Mouse (Mus musculus) ES-E14 (cell line): Measurements from ENCODE around the gene Ilk. TPM values are rescaled to one million over a fixed set of nuclear protein-coding genes. Genes with fewer than 3 reads are reported as not detected.

Experiments
- DNase-seq: peaks from one replicate; pipeline ENCODE4 v3.0.0-alpha.2; 2013; ENCODE audit warnings: low read depth, low spot score
- H3K27ac ChIP-seq: 2 replicates; pipeline ENCODE4 v1.5.1; 2012; ENCODE audit warnings: low read depth, mild to moderate bottlenecking, low read length, moderate library complexity, mixed read lengths; ENCODE audit not compliant: poor library complexity, insufficient read depth, severe bottlenecking
- H3K36me3 ChIP-seq: 2 replicates; pipeline ENCODE4 v1.6.1; 2012; ENCODE audit warnings: mild to moderate bottlenecking, low read length, moderate library complexity, mixed read lengths; ENCODE audit not compliant: control insufficient read depth, poor library complexity, insufficient read depth, severe bottlenecking
- H3K4me1 ChIP-seq, 2 experiments: fragments of 150-350 bp in 1 of 2; sonication (generic) in 1 of 2; 2 replicates each; pipeline ENCODE4 v1.6.1; 2012; ENCODE audit warnings: low read length in 2 of 2, mild to moderate bottlenecking in 1 of 2, mixed read lengths in 1 of 2; ENCODE audit not compliant: control insufficient read depth in 2 of 2, insufficient read depth in 2 of 2, poor library complexity in 1 of 2
- H3K4me3 ChIP-seq, 2 experiments: fragments of 150-350 bp in 1 of 2; sonication (generic) in 1 of 2; 2 replicates each; pipeline ENCODE4 v1.5.1; 2012; ENCODE audit warnings: low read length in 2 of 2, low read depth in 1 of 2, mild to moderate bottlenecking in 1 of 2, mixed read lengths in 1 of 2; ENCODE audit not compliant: insufficient read depth in 1 of 2, poor library complexity in 1 of 2, severe bottlenecking in 1 of 2
- H3K9ac ChIP-seq: 2 replicates; pipeline ENCODE4 v1.6.1; 2012; ENCODE audit warnings: low read depth, mild to moderate bottlenecking, low read length, mixed read lengths; ENCODE audit not compliant: poor library complexity, insufficient read depth, severe bottlenecking
- H3K9me3 ChIP-seq: fragments of 150-350 bp; sonication (generic); 2 replicates; pipeline ENCODE4 v1.6.1; 2012; ENCODE audit warnings: low read depth, mild to moderate bottlenecking, low read length; ENCODE audit not compliant: control insufficient read depth, insufficient read depth
- CHD2 ChIP-seq: IDR thresholded peaks from 2 replicates; pipeline ENCODE4 v1.6.1; 2014; ENCODE audit warnings: mild to moderate bottlenecking, low read depth, low read length, inconsistent platforms
- HCFC1 ChIP-seq: IDR thresholded peaks from 2 replicates; pipeline ENCODE4 v1.6.1; 2012; ENCODE audit warnings: low read length, inconsistent platforms, borderline replicate concordance; ENCODE audit not compliant: insufficient read depth
- MAFK ChIP-seq: IDR thresholded peaks from 2 replicates; pipeline ENCODE4 v1.6.1; 2014; ENCODE audit warnings: mild to moderate bottlenecking, low read depth, low read length, inconsistent platforms; ENCODE audit not compliant: insufficient read depth
- ZC3H11A ChIP-seq: IDR thresholded peaks from 2 replicates; pipeline ENCODE4 v1.6.1; 2012; ENCODE audit warnings: low read depth, mild to moderate bottlenecking, inconsistent platforms, low read length, borderline replicate concordance
- ZNF384 ChIP-seq: IDR thresholded peaks from 2 replicates; pipeline ENCODE4 v1.6.1; 2012; ENCODE audit warnings: low read depth, low read length, inconsistent platforms
- in situ Hi-C, 2 experiments: fragments of 600-800 bp; cut with MboI; formaldehyde crosslinking; loops; one replicate each; pipeline ENCODE4 v1.15.1; 2025; ENCODE audit warnings: low sequenced_read_pairs in 2 of 2, inconsistent platforms in 1 of 2; ENCODE audit not compliant: unreplicated experiment in 2 of 2
- total RNA-seq: library from RNA; depleted of rRNA; stranded (reverse); fragments of 300-350 nt; gene quantifications from 2 replicates; pipeline ENCODE4 v1.2.3, GENCODE M21; 2012

Gene Ilk
- total RNA-seq, 1 experiment = 61.4 TPM

DNA sequence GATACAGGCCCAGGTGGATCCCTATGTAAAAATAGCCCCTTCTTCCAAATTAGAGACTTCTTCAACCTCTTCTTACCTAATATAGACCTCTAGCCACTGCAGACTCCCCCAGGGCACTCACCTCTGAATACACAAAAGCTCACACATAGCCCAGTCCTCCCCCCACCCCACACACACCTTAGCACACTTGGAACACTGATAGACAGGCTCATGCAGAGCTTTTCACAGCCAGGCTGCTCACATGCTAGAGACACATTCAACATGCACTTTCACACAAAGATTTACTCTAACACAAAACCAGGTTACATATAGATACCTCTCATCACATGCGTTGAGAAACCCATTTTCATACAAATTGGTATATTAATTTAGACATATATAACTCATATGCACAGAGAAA lies 40.9 kb downstream of the Ilk start:
- Histone ChIP-seq H3K9ac (no peak overlapping the region), H3K9me3 (no peaks in the 10 kb centered on the region), H3K4me1 (no peaks in the 10 kb centered on the region), H3K27ac (no peak overlapping the region), H3K36me3 (no peaks in the 10 kb centered on the region), H3K4me3 (no peak overlapping the region)
- no peak for DNase-seq
- TF ChIP-seq ZC3H11A (no peak), CHD2 (no peak), ZNF384 (no peak), MAFK (no peak), HCFC1 (no peak)
- in situ Hi-C loops = no loop called here

DNA sequence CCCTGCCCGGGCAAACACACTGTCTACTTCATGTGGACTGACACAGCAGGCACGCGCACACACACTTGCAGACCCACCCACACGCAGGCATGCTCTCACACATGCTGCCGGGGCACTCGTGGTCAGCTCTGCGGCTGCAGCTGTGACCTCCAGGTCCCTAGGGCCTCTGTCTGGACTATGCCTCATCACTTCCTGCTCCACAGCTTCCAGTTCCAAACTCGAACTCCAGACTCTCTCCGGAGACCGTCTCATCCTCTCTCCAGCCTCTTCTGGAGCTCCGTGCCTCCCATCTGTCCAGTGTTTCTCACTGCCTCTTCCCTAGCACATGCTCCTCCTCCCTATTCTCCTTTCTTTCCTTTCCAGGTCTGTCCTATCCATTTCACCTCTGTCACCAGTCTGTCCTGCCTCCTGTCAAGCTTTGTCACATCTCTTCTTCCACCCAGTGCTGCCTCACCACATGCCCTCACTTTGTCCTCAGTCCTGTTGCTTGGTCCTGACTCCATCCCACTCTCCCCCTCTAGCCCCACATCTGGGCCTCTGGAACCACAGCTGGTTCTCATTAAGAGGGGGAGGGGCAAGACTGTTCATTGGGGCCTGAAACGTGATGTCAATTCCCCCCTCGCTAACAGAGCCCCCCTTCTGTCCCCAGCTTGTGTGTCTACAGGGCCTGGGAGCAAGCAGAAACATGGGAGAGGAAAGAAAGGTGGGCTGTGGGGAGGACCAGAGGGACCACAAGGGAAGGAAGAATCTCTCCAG lies 41.6 kb downstream of the Ilk start:
- no peak overlapping the region for H3K4me3 ChIP-seq
- H3K36me3 ChIP-seq = no peaks in the 10 kb centered on the region
- no peaks in the 10 kb centered on the region for H3K4me1 ChIP-seq
- no peaks in the 10 kb centered on the region for H3K9me3 ChIP-seq
- no peak overlapping the region for H3K27ac ChIP-seq
- no peak overlapping the region for H3K9ac ChIP-seq
- TF ChIP-seq MAFK = no peak
- TF ChIP-seq ZNF384 = no peak
- TF ChIP-seq CHD2 = no peak
- TF ChIP-seq HCFC1 = no peak
- no peak for TF ChIP-seq ZC3H11A
- in situ Hi-C loops = no loop called here
- no peak for DNase-seq

GRCm38 (mm10) chr7:105778553-105779265 lies 42.3 kb downstream of the Ilk start:
- no peak overlapping the region for H3K27ac ChIP-seq
- H3K36me3 ChIP-seq = no peaks in the 10 kb centered on the region
- DNase-seq = no peak
- TF ChIP-seq ZNF384 (no peak), MAFK (no peak), CHD2 (no peak), HCFC1 (no peak), ZC3H11A (no peak)
- in situ Hi-C loops = no loop called here
- H3K9me3 ChIP-seq = no peaks in the 10 kb centered on the region
- no peak overlapping the region for H3K9ac ChIP-seq
- H3K4me1 ChIP-seq = no peaks in the 10 kb centered on the region
- H3K4me3 ChIP-seq = no peak overlapping the region

DNA sequence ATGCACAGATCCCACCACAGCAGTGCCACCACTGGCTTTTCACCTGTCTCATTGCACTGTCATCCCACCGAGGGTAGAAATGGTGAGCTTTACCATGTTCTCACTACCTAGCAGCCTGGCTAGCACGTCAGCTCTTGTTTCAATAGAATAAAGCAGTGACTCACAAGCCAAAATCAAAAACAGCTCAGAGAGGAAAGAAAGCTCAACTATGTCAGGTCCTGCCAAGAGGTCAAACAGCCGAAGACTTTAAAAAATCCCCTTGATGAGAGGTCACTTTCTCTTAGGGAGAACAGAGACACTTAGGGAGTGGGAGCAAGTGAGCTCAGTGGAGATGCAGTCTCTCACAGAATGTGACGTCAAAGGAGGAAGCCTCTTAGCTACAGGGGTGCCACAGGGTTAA lies 47.5 kb downstream of the Ilk start:
- in situ Hi-C loops = no loop called here
- no peak for DNase-seq
- H3K36me3 ChIP-seq = no peaks in the 10 kb centered on the region
- H3K4me1 ChIP-seq = 0 out of 4 replicates have a peak, but pooled peaks cover 1 to 2% of the 10 kb centered on the region in 2 experiments
- no peak for TF ChIP-seq CHD2
- no peak for TF ChIP-seq ZC3H11A
- no peak for TF ChIP-seq MAFK
- no peak overlapping the region for H3K9ac ChIP-seq
- H3K4me3 ChIP-seq = no peak overlapping the region
- no peak overlapping the region for H3K27ac ChIP-seq
- no peaks in the 10 kb centered on the region for H3K9me3 ChIP-seq
